Mouse (Mus musculus): ENCODE results near the gene Arntl2.

GRCm38 (mm10) chr6:146848281-146848680 lies 52.4 kb downstream of the Arntl2 start:
- TF ChIP-seq POLR2A (IDR thresholded peaks at IDR 0.05; ENCODE audit: low read depth, low read length) (no peak), CTCF (IDR thresholded peaks at IDR 0.05; ENCODE audit: borderline replicate concordance, insufficient read depth, low read length) (no peak)
